Mouse (Mus musculus) WW6 (cell line): Measurements from ENCODE around the gene Tmeff2.
"Not testable (repeated sequence)": the region's sequence is repeated elsewhere in the genome, so short reads cannot be mapped to it uniquely, and the experiment has no call there.

Source experiments
- DNase-seq: peaks from one replicate; pipeline ENCODE4 v3.0.0-alpha.2; 2013; ENCODE audit warnings: low read depth, low spot score

Tmeff2 gene

GRCm38 (mm10) chr1:50900386-50900785 is at the start of gene Tmeff2:
Gene Tmeff2 (plus strand): TSS chr1:50900647.
- DNase-seq = not testable (repeated sequence)

- DNase-seq = no peak
These were observed 38.9 kb upstream of the Tmeff2 start for GRCm38 (mm10) chr1:50861515-50861914.

- no peak for DNase-seq
These were observed 2.8 kb upstream of the Tmeff2 start for GRCm38 (mm10) chr1:50897696-50898095.

GRCm38 (mm10) chr1:50924838-50925355 is 24.4 kb downstream of the Tmeff2 start:
- DNase-seq = no peak

- no peak for DNase-seq
These were observed 25.0 kb downstream of the Tmeff2 start for GRCm38 (mm10) chr1:50925356-50925921.

DNA sequence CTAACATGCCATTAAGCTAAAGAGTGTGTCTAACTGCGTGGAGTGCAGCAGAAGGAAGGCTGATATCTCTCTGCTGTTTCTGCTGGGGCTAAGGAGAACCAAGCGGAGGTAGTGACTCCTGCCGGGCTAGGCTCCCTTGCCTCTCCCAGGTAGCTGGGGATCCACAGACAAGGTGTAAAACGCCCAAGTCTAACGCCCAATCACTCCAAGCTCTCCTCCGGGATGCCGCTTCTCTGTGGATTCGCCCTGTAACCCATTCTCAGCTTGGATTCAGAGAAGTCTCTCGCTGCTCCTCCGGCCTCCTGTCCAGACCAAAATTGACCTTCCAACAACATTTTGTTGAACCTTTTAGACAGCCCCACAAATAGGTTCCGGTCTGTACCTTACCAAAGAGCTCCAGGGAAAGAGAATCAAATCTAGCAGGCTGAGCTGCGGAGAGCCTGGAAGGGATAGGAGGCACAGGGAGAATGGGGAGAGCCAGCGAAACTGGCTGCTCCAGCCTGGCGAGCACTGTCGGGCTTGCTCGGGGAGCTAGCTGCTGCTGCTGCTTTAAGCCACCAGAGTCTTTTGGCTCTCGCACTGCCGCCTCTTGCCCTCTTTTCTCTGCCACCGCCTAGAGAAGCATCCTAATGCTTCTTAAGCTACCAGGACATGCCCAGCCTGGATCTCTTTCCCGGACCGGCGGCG is 26.1 kb downstream of the Tmeff2 start:
- DNase-seq = peak; percentile 16

GRCm38 (mm10) chr1:50927077-50927611 is 26.7 kb downstream of the Tmeff2 start:
- DNase-seq = peak; percentile 73

DNA sequence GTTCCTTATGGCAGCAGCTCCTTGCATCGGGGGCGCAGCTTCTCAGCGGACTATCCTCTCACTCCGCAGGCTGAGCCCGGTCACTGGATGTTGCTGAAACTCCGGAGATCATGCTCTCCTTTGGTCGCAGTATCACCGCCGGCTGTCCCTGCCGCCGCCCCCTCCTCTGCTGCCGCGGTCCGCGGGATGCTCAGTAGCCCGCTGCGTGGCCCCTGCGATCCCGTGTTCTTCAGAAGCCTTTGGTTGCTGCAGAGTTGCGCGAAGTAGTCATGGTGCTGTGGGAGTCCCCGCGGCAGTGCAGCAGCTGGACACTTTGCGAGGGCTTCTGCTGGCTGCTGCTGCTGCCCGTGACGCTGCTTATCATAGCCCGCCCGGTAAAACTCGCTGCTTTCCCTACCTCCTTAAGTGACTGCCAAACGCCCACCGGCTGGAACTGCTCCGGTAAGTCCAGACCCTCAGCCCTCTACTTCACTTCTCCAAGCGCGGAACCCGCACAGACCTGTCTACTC is 27.3 kb downstream of the Tmeff2 start:
- no peak for DNase-seq

- DNase-seq = no peak
These were observed 28.3 kb downstream of the Tmeff2 start for GRCm38 (mm10) chr1:50928776-50929175.

DNA sequence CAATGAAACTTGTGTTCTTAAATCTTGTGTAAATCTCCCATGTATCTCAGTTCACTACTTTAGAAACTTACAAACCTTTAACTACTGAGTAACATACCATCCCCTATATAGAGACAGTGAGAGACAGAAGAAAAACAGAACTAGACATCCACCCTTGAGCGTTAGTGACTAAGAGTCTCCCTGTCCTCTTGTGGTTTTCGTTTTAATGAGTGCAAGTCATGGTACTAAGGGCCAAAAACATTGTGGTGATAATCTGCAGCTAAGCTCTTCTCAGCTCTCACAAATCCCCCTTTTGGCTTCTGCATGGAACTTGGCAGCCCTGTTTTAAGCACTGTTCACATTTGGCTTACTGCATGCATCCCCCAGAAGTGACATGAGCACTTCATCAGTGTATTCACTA is 34.6 kb downstream of the Tmeff2 start:
- DNase-seq = no peak

- no peak for DNase-seq
These were observed 35.0 kb downstream of the Tmeff2 start for GRCm38 (mm10) chr1:50935484-50935883.

DNA sequence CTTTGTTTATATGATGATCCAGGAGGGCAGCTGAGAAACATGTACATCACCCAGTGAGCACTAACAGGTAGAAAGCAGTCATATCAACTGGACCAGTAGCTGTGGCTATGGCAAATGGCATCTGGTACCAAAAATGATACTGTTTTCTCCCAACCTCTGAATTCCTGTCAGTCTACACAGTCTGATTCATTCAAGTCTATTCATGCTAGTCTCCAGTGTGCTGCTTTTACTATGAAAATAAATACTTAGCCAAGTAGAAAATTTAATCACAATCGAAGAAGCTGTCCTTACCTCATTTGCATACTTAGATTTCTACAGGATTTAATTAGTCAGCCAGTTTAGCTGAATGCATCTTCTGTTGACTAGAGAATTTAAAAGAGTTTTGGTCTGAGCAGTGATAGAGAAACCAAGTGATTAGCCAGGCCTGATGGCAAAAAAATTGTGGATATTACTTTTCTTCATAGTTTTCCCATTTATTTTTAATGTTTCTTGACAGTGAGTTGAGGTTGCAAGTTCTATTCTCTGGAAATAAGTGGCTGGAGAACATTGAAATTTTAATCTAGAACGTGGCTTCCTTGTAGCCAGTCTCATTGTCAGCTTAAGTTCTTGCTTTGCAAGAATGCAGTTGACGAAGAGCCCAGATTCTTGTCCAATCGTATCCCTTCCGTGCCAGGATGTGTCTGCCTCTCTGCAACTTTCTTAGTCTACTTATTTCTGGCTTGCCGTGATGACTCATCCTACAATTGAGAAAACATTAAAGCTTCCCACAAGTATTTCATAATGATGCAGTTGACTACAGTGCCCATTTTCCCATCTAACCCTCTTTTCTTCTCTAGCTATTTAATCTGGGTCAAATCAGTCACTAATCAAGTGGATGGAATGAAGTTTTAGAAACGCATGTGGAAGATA is 39.9 kb downstream of the Tmeff2 start:
- no peak for DNase-seq

DNA sequence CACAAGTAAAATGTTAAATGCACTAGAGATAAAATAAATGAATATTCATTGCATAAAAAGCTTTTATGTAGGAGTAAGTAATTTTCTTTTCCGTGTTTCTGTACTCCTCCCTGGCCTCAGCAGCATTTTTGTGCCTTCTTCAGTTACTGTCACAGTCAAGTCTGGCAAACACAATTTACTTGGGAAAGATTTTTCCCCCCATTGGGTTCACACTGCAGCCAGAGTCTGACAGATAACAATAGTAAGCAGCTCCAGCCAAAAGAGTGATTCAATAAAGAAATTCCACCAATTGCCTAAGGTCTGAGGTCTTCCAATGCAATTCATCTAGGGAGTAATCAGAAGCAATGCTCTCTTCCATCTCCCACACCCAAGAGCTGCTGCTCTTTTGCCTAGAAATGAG is 48.1 kb downstream of the Tmeff2 start:
- no peak for DNase-seq

- no peak for DNase-seq
These were observed 58.4 kb downstream of the Tmeff2 start for GRCm38 (mm10) chr1:50958844-50959243.

DNA sequence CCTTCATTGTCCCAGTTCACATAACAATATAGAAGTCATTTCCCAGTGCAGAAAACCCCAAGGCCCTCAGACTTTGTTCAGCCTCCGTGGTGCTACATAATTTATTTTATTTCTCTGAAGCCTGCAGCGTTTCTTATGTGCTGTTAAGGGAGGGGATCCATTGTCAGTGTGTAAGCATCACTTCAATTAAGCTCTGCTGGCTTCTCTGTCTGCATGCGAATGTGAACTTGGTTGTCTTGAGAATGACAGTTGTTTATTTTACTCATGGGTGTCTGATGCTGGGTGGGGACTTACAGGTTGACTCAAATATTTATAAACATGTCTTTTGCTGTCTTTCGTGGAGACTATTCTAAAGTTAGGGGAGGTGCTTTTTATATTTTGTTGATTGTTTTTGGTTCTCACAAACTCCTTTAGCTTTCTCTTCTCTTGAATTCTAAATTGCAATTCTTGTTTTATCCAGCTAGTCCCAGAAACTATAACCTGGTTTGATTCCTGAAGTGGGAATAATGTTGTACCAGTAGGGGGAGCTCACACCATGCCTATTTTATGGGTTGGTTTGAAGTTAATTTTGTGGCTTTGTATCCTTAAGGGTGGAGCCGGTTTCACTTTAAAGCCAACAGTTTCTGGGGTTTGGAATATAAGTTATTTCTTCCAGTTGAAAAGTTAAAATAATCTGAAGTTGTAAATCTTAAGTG is 61.7 kb downstream of the Tmeff2 start:
- no peak for DNase-seq

DNA sequence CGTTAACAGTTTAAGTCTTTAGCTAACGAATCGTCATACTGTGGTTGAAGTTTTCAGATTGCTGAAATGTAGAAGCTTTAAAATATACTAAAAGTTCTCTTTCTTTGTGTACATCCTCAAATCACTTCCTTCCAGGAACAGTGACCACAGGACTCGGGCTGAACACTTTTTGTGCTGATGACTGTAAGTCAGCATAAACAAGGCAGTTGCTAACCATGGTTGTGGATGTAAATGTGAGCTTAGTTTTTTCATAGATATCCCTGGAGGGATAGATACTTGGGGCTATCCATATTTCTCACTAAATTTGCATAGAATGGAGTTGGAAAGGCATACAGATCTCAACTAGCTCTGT is 62.2 kb downstream of the Tmeff2 start:
- no peak for DNase-seq

- DNase-seq = no peak
These were observed 69.2 kb downstream of the Tmeff2 start for GRCm38 (mm10) chr1:50969685-50970084.

GRCm38 (mm10) chr1:50970853-50971252 is 70.4 kb downstream of the Tmeff2 start:
- no peak for DNase-seq

DNA sequence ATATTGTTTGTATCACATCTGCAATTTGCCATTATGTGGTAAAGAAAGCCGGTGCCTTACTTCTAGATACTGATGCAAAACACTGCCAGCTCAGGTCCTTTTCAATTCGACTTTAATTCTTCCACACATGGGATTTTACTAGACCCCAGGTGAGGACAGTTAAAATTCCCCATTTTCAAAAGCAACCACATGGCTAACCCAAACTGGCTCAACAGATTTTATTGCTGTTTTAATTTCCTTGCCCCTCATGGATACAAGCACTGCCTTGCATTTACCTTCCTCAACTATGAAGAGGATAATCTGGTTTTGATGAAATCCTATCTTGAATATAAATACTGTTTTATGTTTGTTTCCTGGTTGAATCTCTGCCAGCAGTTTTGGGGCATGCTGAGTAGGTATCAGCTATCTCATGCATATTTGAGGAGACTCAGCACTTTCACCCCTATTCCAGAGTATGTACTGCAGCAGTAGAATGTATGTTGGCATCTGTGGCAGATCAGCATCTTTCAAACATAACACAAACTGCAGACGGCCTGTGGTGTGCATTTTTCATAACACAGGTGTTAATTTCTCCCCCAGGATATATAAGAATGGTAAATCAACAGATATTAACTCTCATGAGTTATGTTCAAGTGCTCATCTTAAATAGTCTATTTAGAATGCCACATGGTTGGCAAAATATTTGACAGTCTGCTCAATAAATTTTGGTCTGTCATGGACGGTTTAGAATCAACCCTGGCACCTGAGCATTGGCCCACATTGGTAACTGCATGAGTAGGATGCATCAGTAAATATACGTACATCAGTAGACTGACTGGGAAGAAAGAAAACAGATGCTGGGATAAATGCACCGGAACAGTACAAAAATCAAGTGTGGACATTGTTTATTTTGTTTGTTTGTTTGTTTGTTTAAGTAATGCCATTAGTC is 72.3 kb downstream of the Tmeff2 start:
- DNase-seq = no peak
